In the genomic region with DNA sequence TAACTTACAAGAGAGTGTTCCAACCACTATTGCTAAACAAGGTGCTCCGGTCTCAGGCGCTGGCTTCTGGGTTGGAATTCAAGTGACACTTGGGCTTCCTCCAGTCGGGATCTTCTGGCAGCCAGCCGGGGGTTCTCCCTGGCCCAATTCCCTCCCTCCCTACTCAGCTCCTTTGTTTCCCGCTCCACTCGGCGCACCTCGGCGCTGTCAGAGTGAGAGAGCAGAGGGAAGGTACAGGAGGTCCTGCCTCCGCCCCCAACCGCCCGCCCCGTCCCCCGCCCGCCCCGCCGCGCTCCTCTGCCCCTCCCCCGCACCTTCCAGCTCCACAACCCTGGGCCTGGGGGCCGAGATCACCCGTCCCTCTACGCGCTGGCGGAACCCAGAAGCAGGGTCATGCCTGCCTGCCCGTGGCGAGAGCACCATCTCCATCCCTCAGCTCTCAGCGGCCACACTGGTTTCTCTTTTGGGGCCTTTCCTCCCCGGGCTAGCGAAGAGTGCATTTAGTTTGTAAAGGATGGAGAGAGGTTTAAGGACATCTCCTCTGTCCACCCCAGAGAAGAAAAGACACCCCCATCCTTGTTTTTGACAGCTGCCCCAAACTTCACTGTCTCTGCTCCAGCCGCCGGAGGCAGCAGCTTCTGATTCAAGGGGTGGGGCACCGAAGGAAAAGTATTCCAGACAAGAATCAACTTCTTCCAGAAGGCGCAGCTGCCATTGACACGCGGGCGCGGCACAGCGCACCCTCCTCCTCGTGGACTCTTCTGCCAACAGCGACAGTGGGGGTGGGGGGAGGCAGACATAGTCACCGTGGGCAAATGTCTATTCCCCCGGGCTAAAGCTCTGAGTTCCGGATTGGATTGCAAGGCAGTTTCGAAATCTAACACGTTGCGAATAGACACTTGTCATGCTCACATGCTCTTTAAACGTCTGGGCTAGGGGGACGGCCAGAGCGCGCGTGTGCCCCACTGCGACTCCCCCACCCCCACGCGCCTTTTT, we compare ENCODE assay signal across 8 mouse cellular contexts. TPM values are rescaled to one million over a fixed set of nuclear protein-coding genes. Genes with fewer than 3 reads are reported as not detected.
DNase-seq lines count a peak whose midpoint lies in the region; ATAC-seq and TF ChIP-seq lines count a peak whose summit lies in the region.

No protein-coding gene starts in this region.

- peak; percentile 64 for ATAC-seq in intestine, embryonic 15.5 days
- peak; percentile 61 for ATAC-seq in liver, embryonic 16.5 days (ENCODE audit: low read depth)

- H3K9ac ChIP-seq in intestine, embryonic 15.5 days = peak overlapping the region; percentile 92
- H3K9ac ChIP-seq in liver, embryonic 16.5 days (ENCODE audit: low read depth, low read length) = peak overlapping the region; percentile 66

- peak overlapping the region; percentile 99 for H3K4me2 ChIP-seq in intestine, embryonic 15.5 days (replicated peaks)
- peak overlapping the region; percentile 76 for H3K4me2 ChIP-seq in liver, embryonic 16.5 days (ENCODE audit: low read depth, low read length)

- no peaks in the 10 kb centered on the region for H3K27me3 ChIP-seq in intestine, embryonic 15.5 days (replicated peaks)
- H3K27me3 ChIP-seq in liver, embryonic 16.5 days (ENCODE audit: control insufficient read depth, insufficient read depth, low read depth, low read length) = peaks cover 31% of the 10 kb centered on the region
- no peaks in the 10 kb centered on the region for H3K27me3 ChIP-seq in thymus, adult 2 months (ENCODE audit: control insufficient read depth, insufficient read depth, low read length)

- DNase-seq in left cerebral cortex, postnatal 4 days = peak; percentile 79
- no peak for DNase-seq in left cerebral cortex, adult 11 months (ENCODE audit: low spot score)
- peak; percentile 49 to 62 for DNase-seq in cerebellum, postnatal 25 days
- peak; percentile 54 to 76 for DNase-seq in gastrocnemius, postnatal 4 days (ENCODE audit: low spot score in 2 of 2)
- DNase-seq in neural tube, embryonic 10.5 days (ENCODE audit: extremely low spot score, low spot score) = peak; percentile 83
- peak; percentile 71 for DNase-seq in thymus, adult 2 months

- peak overlapping the region; percentile 76 for H3K4me3 ChIP-seq in intestine, embryonic 15.5 days (replicated peaks)
- peak overlapping the region; percentile 70 for H3K4me3 ChIP-seq in liver, embryonic 16.5 days (ENCODE audit: low read depth, low read length)
- H3K4me3 ChIP-seq in thymus, adult 2 months (ENCODE audit: control insufficient read depth, insufficient read depth, low read length) = peak overlapping the region; percentile 83

- intact Hi-C loops in left cerebral cortex, postnatal 4 days (cut with DNase I) = loop anchor here (5.0 kb wide), 1 partner anchor 116 kb away; no protein-coding TSS in a partner anchor

- TF ChIP-seq CTCF in thymus, adult 2 months (IDR thresholded peaks at IDR 0.05; ENCODE audit: borderline replicate concordance, control insufficient read depth, extremely low read depth, insufficient read depth, low read length, poor library complexity) = no peak

- peak overlapping the region; percentile 99 for H3K27ac ChIP-seq in intestine, embryonic 15.5 days
- H3K27ac ChIP-seq in liver, embryonic 16.5 days (ENCODE audit: low read length) = peak overlapping the region; percentile 88
- H3K27ac ChIP-seq in thymus, adult 2 months (ENCODE audit: control insufficient read depth, insufficient read depth, low read length) = peak overlapping the region; percentile 91

- TF ChIP-seq POLR2A in thymus, adult 2 months (IDR thresholded peaks at IDR 0.05; ENCODE audit: control insufficient read depth, extremely low read depth, insufficient read depth, low read length, poor library complexity) = peak; percentile 89

- H3K4me1 ChIP-seq in intestine, embryonic 15.5 days (replicated peaks) = peaks cover 6% of the 10 kb centered on the region
- peaks cover 11% of the 10 kb centered on the region for H3K4me1 ChIP-seq in liver, embryonic 16.5 days (ENCODE audit: control insufficient read depth, low read depth, low read length)
- H3K4me1 ChIP-seq in thymus, adult 2 months (replicated peaks; ENCODE audit: control insufficient read depth, insufficient read depth, low read length) = 0 out of 2 replicates have a peak, but pooled peaks cover 4% of the 10 kb centered on the region

- WGBS in intestine, embryonic 15.5 days = under 1% methylated on average over 54 of the region's 54 CpGs
- under 1% methylated on average over 51 of the region's 54 CpGs for WGBS in liver, embryonic 16.5 days (ENCODE audit: insufficient replicate concordance)
- under 1% methylated on average over 54 of the region's 54 CpGs for WGBS in thymus, adult 2 months

- H3K36me3 ChIP-seq in intestine, embryonic 15.5 days = no peaks in the 10 kb centered on the region
- H3K36me3 ChIP-seq in liver, embryonic 16.5 days (ENCODE audit: control insufficient read depth, insufficient read depth) = no peaks in the 10 kb centered on the region
- H3K36me3 ChIP-seq in thymus, adult 2 months (ENCODE audit: control insufficient read depth, insufficient read depth, low read length) = no peaks in the 10 kb centered on the region

- no peaks in the 10 kb centered on the region for H3K9me3 ChIP-seq in intestine, embryonic 15.5 days
- no peaks in the 10 kb centered on the region for H3K9me3 ChIP-seq in liver, embryonic 16.5 days (replicated peaks; ENCODE audit: control insufficient read depth, low read length)

RNA-seq across cellular contexts. Expression of a gene that starts 2.1 kb away (rescaled TPM):
- 1 to 10 TPM; 3.2 to 3.3 TPM for total RNA-seq in left cerebral cortex, postnatal 4 days (2021)
- 10 to 100 TPM; 16.3 to 18.6 TPM for total RNA-seq in gastrocnemius, postnatal 4 days (2021)
- 46.9 and 56.5 TPM in 2 replicates for polyA plus RNA-seq in intestine, embryonic 15.5 days (2015; fragmentation: Nextera tagmentation; extraction: Ambion mirVana)
- 8.9 and 9.0 TPM in 2 replicates for polyA plus RNA-seq in liver, embryonic 16.5 days (2015; fragmentation: Nextera tagmentation; extraction: Ambion mirVana)
- polyA plus RNA-seq in thymus, adult 2 months (2012; rRNA removed) = 44.6 and 45.2 TPM in 2 replicates
